Mouse (Mus musculus): ENCODE results near the gene Arsg.

DNA sequence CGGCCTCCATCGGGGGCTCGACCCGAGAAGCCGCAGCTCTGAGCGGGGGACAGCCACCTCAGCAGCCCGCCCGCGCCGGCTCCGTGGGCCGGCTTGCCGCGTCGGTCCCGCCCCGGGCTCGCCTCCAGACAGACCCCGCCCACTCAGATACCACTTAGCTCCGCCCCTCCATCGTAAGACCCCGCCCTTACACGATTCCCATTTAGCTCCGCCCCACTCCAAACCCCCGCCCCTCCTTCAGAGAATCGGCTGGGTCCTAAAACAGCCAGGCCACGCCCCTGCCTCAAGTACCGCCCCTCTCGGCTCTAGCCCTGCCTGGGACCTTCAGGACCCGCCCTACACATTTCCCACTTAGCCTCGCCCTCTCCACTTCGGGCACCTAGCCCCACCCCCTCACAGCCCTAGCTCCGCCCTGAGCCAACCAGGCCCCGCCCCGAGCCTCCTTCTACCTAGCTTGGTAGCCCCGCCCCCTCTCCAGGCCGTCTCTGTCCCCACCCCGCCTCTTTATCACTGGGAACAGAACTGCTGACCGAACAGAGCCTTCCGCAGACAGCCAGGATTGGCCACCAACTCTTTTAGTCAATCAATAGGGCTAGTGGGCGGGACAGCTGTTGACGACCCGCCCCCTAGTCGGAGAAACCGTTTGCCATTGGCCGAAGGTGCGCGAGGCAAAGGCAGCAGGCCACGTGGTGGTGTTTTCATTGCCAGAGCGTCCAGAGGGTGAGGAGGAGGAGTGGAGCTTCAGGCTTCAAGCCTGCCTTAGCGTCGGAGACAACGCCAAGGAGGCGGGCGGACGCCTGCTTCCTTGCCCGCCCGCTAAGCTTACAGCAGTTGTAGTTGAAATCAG lies 138.4 kb downstream of the Arsg start, which contains the start of gene Wipi1:
- TF ChIP-seq GATA1 (IDR thresholded peaks at IDR 0.05; ENCODE audit: borderline replicate concordance, low read length) (no peak), FLI1 (IDR thresholded peaks at IDR 0.05; ENCODE audit: low read length) (no peak)

All from megakaryocyte, embryonic 14.5 days (primary cell).